Mouse (Mus musculus) ovary, adult 18-20 months (tissue): Measurements from ENCODE around the gene Rasl10b.

Experiments
- DNase-seq: peaks from one replicate; pipeline ENCODE4 v3.0.0; 2022; ENCODE audit warnings: low spot score, mixed read lengths

The Rasl10b gene

DNA sequence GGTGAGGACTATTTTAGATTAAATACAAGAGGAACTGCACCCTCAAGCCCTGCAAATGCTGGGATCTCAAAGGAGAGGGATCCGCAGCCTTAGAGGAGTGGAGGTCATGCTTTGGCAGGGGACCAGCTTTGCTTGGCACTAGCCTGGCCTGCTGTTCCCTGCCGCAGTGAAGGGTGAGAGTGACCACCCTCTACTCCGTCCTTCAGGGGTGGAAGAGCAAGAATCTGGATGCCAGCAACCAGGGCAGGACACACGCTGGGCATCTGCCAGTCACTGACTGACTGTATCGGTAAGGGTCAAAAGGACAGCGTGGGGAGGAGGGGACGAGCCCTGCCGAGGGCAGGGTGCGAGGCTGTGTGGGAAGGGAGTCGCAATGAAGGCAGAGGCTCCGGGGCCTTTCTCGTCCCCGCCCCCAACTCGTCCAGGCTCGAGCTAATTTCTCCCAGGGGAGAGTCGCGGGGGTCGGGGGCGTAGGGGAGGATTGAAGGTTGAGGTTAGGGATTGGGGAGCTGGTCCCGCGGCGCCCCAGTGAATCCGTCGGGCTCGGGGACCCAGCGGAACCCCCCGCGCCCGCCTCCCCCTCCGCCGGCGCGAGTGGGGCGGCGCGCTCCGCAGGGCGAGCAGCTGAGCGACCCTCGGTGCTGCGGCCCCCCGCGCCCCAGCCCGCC is at the start of gene Rasl10b:
Gene Rasl10b (plus strand): TSS at position 51 of the 668 bp plus-strand sequence.
- no peak for DNase-seq

GRCm38 (mm10) chr11:83364656-83365055 is 44.3 kb upstream of the Rasl10b start:
- no peak for DNase-seq

DNA sequence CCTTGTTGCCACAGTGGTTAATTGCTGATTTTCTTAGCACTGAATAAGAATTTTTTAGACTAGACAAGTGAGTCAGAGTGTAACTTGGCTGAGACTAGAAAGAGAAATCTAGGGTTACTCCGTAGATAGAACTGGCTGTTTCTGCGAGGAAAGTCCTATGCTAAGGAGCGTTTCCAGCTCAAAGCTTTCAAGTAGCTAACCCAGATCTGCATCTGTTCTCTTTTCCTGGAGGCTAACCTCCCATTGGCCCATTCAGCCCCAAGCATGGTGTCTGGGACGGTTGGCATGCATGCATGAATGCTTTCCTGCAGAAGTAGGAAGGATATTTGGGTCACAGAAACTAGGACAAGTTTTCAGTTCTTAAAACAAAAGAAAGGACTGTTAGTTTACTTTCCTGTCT is 37.7 kb upstream of the Rasl10b start:
- no peak for DNase-seq

GRCm38 (mm10) chr11:83379745-83380341 is 29.1 kb upstream of the Rasl10b start:
- no peak for DNase-seq

- DNase-seq = no peak
Measured at GRCm38 (mm10) chr11:83382876-83383531, 25.9 kb upstream of the Rasl10b start.

- DNase-seq = no peak
Measured at GRCm38 (mm10) chr11:83383532-83383887, 25.4 kb upstream of the Rasl10b start.

DNA sequence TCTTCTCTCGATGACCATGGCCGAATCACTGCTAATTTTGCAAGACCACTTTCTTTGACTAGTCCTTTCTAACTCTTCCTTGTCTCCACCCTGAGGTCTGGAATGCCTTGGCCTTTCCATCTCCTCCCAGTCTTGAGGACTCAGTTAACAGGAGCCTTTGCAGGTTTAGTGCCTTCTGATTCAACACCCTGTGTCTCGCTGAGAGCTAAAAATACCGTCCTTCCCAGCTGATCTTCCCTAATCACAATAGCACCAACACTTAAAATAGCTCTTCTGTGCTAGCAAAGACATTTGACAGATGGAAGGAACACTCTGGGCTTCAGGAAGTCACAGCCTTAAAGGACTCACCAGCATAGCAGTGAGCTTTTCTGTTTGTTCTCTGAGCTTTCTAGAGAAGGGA is 15.9 kb upstream of the Rasl10b start:
- DNase-seq = no peak

GRCm38 (mm10) chr11:83394802-83395439 is 14.0 kb upstream of the Rasl10b start:
- no peak for DNase-seq

- no peak for DNase-seq
Measured at GRCm38 (mm10) chr11:83397626-83398025, 11.3 kb upstream of the Rasl10b start.

DNA sequence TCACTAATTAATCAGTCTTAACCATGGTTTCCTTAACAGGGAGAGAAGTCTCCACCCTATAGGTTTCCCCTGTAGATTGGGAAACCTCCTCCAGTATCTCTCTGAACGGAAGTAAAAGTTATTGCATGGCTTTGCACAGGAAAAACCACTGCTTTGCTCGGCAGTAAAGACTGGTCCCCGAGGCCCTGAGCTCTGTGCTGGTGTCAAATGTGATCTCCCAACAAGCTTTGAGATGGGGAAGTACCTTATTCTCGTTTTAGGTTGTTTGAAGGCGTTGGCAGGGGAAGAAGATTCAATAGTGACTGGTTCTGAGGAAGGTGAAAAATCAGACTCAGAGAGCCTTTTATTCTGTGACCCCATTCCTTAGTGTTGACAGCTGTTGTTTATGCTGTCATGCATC is 10.2 kb upstream of the Rasl10b start:
- no peak for DNase-seq

DNA sequence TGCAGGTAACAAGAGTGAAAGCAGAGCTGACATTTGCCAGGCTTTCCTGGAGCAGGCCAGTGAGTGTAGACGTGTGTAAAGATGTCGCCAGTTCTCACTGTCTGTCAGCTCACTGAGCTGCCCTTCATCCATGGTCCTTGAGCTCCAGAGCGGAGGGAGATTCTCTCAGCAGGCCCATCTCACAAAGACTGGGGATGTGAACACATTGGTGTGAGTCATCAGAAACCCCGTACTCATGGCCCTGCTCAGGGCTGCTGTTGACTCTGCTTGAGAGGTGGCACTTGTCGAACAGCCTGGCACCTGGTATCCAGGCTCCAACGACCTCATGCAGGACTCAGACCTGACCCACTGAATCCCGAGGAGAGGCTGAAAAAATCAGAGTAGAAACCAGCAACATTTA is 5.2 kb upstream of the Rasl10b start:
- DNase-seq = no peak

GRCm38 (mm10) chr11:83406391-83406790 is 2.5 kb upstream of the Rasl10b start:
- no peak for DNase-seq

GRCm38 (mm10) chr11:83408242-83408641 is 695 bp upstream of the Rasl10b start:
- no peak for DNase-seq

GRCm38 (mm10) chr11:83409792-83410291 is 905 bp downstream of the Rasl10b start:
- DNase-seq = no peak

- DNase-seq = no peak
Measured at GRCm38 (mm10) chr11:83410510-83410909, 1.6 kb downstream of the Rasl10b start.

DNA sequence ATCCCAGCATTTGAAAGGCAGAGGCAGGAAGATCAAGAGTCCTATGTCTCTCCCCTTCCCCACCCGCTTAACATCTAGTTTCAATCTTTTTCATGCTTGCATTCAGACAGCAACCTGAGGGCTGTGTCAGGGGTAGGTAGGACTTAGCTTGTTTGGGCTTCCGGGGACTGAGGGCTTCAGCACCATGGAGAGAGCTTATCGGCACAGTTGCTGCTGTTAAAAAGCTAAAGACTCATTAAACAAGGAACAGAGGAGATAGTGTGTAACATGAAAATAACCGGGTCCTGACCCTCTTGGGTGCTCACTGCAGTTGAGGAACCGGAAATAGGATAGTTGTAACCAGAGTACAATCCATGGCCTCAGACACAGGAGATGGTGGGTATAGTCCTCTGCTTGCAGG is 8.1 kb downstream of the Rasl10b start:
- peak; percentile 52 for DNase-seq

DNA sequence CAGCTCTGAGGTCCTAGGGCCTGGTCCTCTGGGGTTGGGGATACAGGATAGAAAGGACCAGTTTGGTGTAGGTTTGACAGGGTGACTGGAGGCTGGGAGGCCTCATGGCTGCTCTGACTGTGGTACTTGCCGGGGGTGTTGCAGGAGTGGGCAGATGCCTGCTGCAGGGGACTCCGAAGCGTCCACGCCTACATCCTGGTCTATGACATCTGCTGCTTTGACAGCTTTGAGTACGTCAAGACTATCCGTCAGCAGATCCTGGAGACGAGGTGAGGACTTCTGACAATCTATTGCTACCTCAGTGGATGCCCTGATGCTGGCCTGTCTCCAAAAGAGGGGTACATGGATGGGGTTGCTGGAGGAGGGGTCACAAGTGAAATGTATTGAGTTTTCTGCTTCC is 8.8 kb downstream of the Rasl10b start:
- DNase-seq = no peak

- DNase-seq = no peak
Measured at GRCm38 (mm10) chr11:83418566-83418965, 9.6 kb downstream of the Rasl10b start.

DNA sequence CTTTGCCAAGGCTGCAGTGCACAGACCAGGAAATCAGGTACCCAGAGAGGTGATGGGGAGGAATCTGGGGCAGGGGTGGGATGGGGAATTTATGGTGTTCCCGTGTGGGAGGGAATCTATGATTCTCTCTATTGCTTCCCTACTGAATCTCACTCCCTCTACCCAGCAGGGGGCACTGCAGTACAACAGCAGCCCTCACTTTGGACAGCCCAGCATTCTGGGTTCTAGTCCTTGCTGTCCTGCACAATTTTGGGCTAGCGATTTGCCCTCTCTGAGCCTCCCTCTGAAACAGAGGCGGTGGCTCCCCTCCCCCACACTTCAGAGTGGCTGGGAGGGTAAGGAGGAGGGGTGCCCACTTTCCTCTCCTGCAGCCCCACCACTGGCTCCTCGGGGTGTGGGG is 11.4 kb downstream of the Rasl10b start:
- no peak for DNase-seq

GRCm38 (mm10) chr11:83421305-83421704 is 12.4 kb downstream of the Rasl10b start:
- DNase-seq = no peak

DNA sequence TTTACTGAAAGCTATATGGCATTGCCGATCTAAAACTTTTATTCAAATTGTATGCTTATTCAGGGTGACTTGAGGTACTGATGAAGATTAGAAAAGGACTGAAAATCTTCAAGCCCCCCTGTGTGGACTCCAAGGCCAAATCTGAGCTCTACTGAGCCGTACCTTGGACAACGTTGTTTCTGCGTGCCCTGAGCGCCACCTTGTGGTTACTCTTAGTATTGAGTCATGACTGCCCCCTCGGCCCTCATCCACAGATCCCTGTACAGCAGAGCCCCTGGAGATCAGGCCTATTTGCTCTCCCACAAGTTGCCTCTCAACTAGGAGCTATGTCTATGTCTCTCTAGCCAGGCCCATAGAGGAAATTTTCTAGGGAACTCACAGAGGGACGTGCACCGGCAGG is 15.7 kb downstream of the Rasl10b start:
- no peak for DNase-seq

- DNase-seq = no peak
Measured at GRCm38 (mm10) chr11:83426964-83427363, 18.0 kb downstream of the Rasl10b start.

DNA sequence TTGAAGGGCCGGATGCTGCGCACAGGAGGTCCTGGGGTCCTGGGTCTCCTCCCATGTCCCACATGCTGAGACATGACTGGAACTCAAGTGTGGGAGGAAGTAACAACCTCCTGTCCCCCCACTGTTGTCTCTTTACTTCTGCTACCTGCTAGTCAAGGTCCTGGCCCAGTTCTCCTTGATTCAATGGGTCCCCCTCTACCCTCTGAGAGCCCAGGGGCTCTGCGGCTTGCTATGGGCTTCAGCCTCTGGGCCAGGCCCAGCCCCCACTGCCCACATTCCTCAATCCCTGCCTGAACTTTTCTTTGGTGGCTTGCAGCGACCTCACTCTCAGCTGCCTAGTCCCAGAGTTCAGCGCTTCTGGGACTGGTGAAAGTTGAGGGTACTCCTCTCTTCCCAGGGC is 20.4 kb downstream of the Rasl10b start, which contains the start of gene Gas2l2:
Gene Gas2l2 (minus strand): TSS at position 101 of the 400 bp plus-strand sequence.
- no peak for DNase-seq
